Mouse (Mus musculus) thymus, postnatal 4 days (tissue): ENCODE measurements at regions not wholly inside any gene's neighbourhood (a gene's known extent, or its start where the extent isn't known, plus 50 kb on each side); places are given as distances from the start of the nearest gene placed in this dataset.

Experiments
- DNase-seq: peaks from one replicate; pipeline ENCODE4 v3.0.0; 2021

- no peak for DNase-seq
These were observed 508.5 kb upstream of the Kif2a start for GRCm38 (mm10) chr13:107530392-107530791.

- DNase-seq, result no peak
These were observed 507.0 kb upstream of the Kif2a start for GRCm38 (mm10) chr13:107528724-107529456.

GRCm38 (mm10) chr13:107522942-107523341 lies 501.0 kb upstream of the Kif2a start:
- no peak for DNase-seq

- no peak for DNase-seq
These were observed 492.3 kb upstream of the Kif2a start for GRCm38 (mm10) chr13:107514236-107514635.

GRCm38 (mm10) chr13:107513274-107514146 lies 491.6 kb upstream of the Kif2a start:
- no peak for DNase-seq

- no peak for DNase-seq
These were observed 485.4 kb upstream of the Kif2a start for GRCm38 (mm10) chr13:107507336-107507735.

- no peak for DNase-seq
These were observed 484.9 kb upstream of the Kif2a start for GRCm38 (mm10) chr13:107506832-107507231.

- no peak for DNase-seq
These were observed 483.4 kb upstream of the Kif2a start for GRCm38 (mm10) chr13:107505318-107505717.

- DNase-seq, result no peak
These were observed 480.3 kb upstream of the Kif2a start for GRCm38 (mm10) chr13:107502261-107502660.

GRCm38 (mm10) chr13:107500776-107501489 lies 479.0 kb upstream of the Kif2a start:
- DNase-seq, result no peak

- no peak for DNase-seq
These were observed 477.4 kb upstream of the Kif2a start for GRCm38 (mm10) chr13:107499296-107499695.

- no peak for DNase-seq
These were observed 473.3 kb upstream of the Kif2a start for GRCm38 (mm10) chr13:107495161-107495732.

- DNase-seq, result no peak
These were observed 471.8 kb upstream of the Kif2a start for GRCm38 (mm10) chr13:107493765-107494164.

- DNase-seq, result no peak
These were observed 470.5 kb upstream of the Kif2a start for GRCm38 (mm10) chr13:107492448-107492847.

- DNase-seq, result no peak
These were observed 469.5 kb upstream of the Kif2a start for GRCm38 (mm10) chr13:107491423-107491822.

- no peak for DNase-seq
These were observed 463.6 kb upstream of the Kif2a start for GRCm38 (mm10) chr13:107485400-107486017.

- DNase-seq, result no peak
These were observed 462.7 kb upstream of the Kif2a start for GRCm38 (mm10) chr13:107484630-107484998.

GRCm38 (mm10) chr13:107483967-107484629 lies 462.2 kb upstream of the Kif2a start:
- no peak for DNase-seq

GRCm38 (mm10) chr13:107475166-107475565 lies 453.2 kb upstream of the Kif2a start:
- no peak for DNase-seq

GRCm38 (mm10) chr13:107469491-107470276 lies 447.8 kb upstream of the Kif2a start:
- DNase-seq, result no peak

- no peak for DNase-seq
These were observed 440.9 kb upstream of the Kif2a start for GRCm38 (mm10) chr13:107462791-107463190.
